In genomic region chr5:88945661-88946339, GRCm38 (mm10) we compare ENCODE assay signal across 9 mouse cellular contexts. TPM values are rescaled to one million over a fixed set of nuclear protein-coding genes. Genes with fewer than 3 reads are reported as not detected.
DNase-seq lines count a peak whose midpoint lies in the region; ATAC-seq and TF ChIP-seq lines count a peak whose summit lies in the region.
"Had no signal": no experiment of that assay in that cellular context is flagged by ENCODE, and none has a peak within 500 bp of the region (broad histone marks: within the 10 kb centered on the region; RNA-seq: fewer than 3 reads in every experiment).

No protein-coding gene starts in this region.

- H3K4me3 ChIP-seq in hindbrain, embryonic 15.5 days: no peak overlapping the region
- no peak overlapping the region for H3K4me3 ChIP-seq in hindbrain, embryonic 11.5 days (ENCODE audit: low read depth, low read length)
- H3K4me3 ChIP-seq in neural tube, embryonic 14.5 days (ENCODE audit: low read depth, low read length): no peak overlapping the region
- H3K4me3 ChIP-seq in liver, postnatal 0 days (ENCODE audit: low read depth, low read length): no peak overlapping the region
- H3K4me3 ChIP-seq: myocyte had no signal

- 58% methylated on average over 10 of the region's 10 CpGs for WGBS in hindbrain, embryonic 15.5 days
- WGBS in hindbrain, embryonic 11.5 days: 69% methylated on average over 10 of the region's 10 CpGs
- WGBS in neural tube, embryonic 14.5 days: 60% methylated on average over 10 of the region's 10 CpGs
- WGBS in liver, postnatal 0 days (ENCODE audit: insufficient replicate concordance): 85% methylated on average over 10 of the region's 10 CpGs

- H3K9me3 ChIP-seq in hindbrain, embryonic 15.5 days: no peaks in the 10 kb centered on the region
- H3K9me3 ChIP-seq in hindbrain, embryonic 11.5 days (ENCODE audit: control insufficient read depth, low read length): no peaks in the 10 kb centered on the region
- H3K9me3 ChIP-seq in neural tube, embryonic 14.5 days (ENCODE audit: control insufficient read depth, low read length): no peaks in the 10 kb centered on the region
- no peaks in the 10 kb centered on the region for H3K9me3 ChIP-seq in liver, postnatal 0 days (ENCODE audit: low read length)

- H3K9ac ChIP-seq in hindbrain, embryonic 15.5 days: no peak overlapping the region
- H3K9ac ChIP-seq in hindbrain, embryonic 11.5 days (ENCODE audit: low read depth, low read length): no peak overlapping the region
- H3K9ac ChIP-seq in neural tube, embryonic 14.5 days (replicated peaks; ENCODE audit: low read depth, low read length): no peak overlapping the region
- H3K9ac ChIP-seq in liver, postnatal 0 days (replicated peaks): no peak overlapping the region

- DNase-seq in hindbrain, embryonic 11.5 days (ENCODE audit: low spot score): no peak
- peak; percentile 40 for DNase-seq in cerebellum, adult 8-10 months
- peak; percentile 75 for DNase-seq in gastrocnemius, postnatal 25 days
- no peak for DNase-seq in liver, postnatal 0 days
- DNase-seq in urinary bladder, postnatal 10 days (ENCODE audit: low spot score): no peak
- DNase-seq: liver had no signal

- no peak for TF ChIP-seq CTCF in liver, postnatal 0 days (IDR thresholded peaks at IDR 0.05; ENCODE audit: low read depth)

- peak overlapping the region; percentile 42 for H3K27ac ChIP-seq in hindbrain, embryonic 15.5 days (replicated peaks)
- no peak overlapping the region for H3K27ac ChIP-seq in hindbrain, embryonic 11.5 days (ENCODE audit: low read depth, low read length)
- no peak overlapping the region for H3K27ac ChIP-seq in neural tube, embryonic 14.5 days (ENCODE audit: low read depth, low read length)
- no peak overlapping the region for H3K27ac ChIP-seq in liver, postnatal 0 days (ENCODE audit: low read depth)

- no peaks in the 10 kb centered on the region for H3K36me3 ChIP-seq in hindbrain, embryonic 15.5 days
- no peaks in the 10 kb centered on the region for H3K36me3 ChIP-seq in hindbrain, embryonic 11.5 days (ENCODE audit: control insufficient read depth, insufficient read depth, low read length)
- H3K36me3 ChIP-seq in neural tube, embryonic 14.5 days (ENCODE audit: control insufficient read depth, insufficient read depth, low read length): no peaks in the 10 kb centered on the region
- H3K36me3 ChIP-seq in liver, postnatal 0 days (replicated peaks; ENCODE audit: insufficient read depth, low read length): no peaks in the 10 kb centered on the region

- H3K27me3 ChIP-seq in hindbrain, embryonic 15.5 days: no peaks in the 10 kb centered on the region
- no peaks in the 10 kb centered on the region for H3K27me3 ChIP-seq in hindbrain, embryonic 11.5 days (ENCODE audit: control insufficient read depth, insufficient read depth, low read length)
- no peaks in the 10 kb centered on the region for H3K27me3 ChIP-seq in neural tube, embryonic 14.5 days (ENCODE audit: control insufficient read depth, insufficient read depth, low read length)
- no peaks in the 10 kb centered on the region for H3K27me3 ChIP-seq in liver, postnatal 0 days (ENCODE audit: insufficient read depth, low read length)

- H3K4me2 ChIP-seq in hindbrain, embryonic 15.5 days: no peak overlapping the region
- H3K4me2 ChIP-seq in hindbrain, embryonic 11.5 days (replicated peaks; ENCODE audit: low read depth, low read length): no peak overlapping the region
- H3K4me2 ChIP-seq in neural tube, embryonic 14.5 days (ENCODE audit: low read depth, low read length): no peak overlapping the region
- no peak overlapping the region for H3K4me2 ChIP-seq in liver, postnatal 0 days (ENCODE audit: low read depth, low read length)

- ATAC-seq in hindbrain, embryonic 15.5 days (ENCODE audit: low FRiP score, low read depth): peak; percentile 88
- no peak for ATAC-seq in hindbrain, embryonic 11.5 days (ENCODE audit: low FRiP score)
- ATAC-seq in neural tube, embryonic 14.5 days (ENCODE audit: low read depth): peak; percentile 79; the same call in 1 of the 2 replicates
- no peak for ATAC-seq in liver, postnatal 0 days

- no peak for TF ChIP-seq EP300 in liver, postnatal 0 days (IDR thresholded peaks at IDR 0.05; ENCODE audit: low read depth)

- H3K4me1 ChIP-seq in hindbrain, embryonic 15.5 days (replicated peaks): 0 out of 2 replicates have a peak, but pooled peaks cover 5% of the 10 kb centered on the region
- no peaks in the 10 kb centered on the region for H3K4me1 ChIP-seq in hindbrain, embryonic 11.5 days (replicated peaks; ENCODE audit: control insufficient read depth, insufficient read depth, low read length)
- no peaks in the 10 kb centered on the region for H3K4me1 ChIP-seq in neural tube, embryonic 14.5 days (ENCODE audit: control insufficient read depth, insufficient read depth, low read length)
- H3K4me1 ChIP-seq in liver, postnatal 0 days (ENCODE audit: insufficient read depth): no peaks in the 10 kb centered on the region; the same call in 1 of the 2 replicates

RNA-seq across cellular contexts. Expression of gene Slc4a4, which starts 59.2 kb away (rescaled TPM):
- polyA plus RNA-seq in hindbrain, embryonic 15.5 days (2015; fragmentation: Nextera tagmentation; extraction: Ambion mirVana): 13.4 and 14.3 TPM in 2 replicates
- polyA plus RNA-seq in hindbrain, embryonic 11.5 days (2014; fragmentation: Nextera tagmentation; extraction: Ambion mirVana): 1.6 and 2.6 TPM in 2 replicates
- total RNA-seq in gastrocnemius, postnatal 25 days (2021): 10 to 100 TPM in 1 of 2 experiments, 1 to 10 TPM in 1; 9.7 to 12.3 TPM
- 10.9 and 15.8 TPM in 2 replicates for polyA plus RNA-seq in neural tube, embryonic 14.5 days (2014; fragmentation: Nextera tagmentation; extraction: Ambion mirVana)
- 3.3 and 4.1 TPM in 2 replicates for polyA plus RNA-seq in liver, postnatal 0 days (2015; fragmentation: Nextera tagmentation; extraction: Ambion mirVana)

Comparison
In these comparisons a context has a peak if more than half of its experiments do, and no peak if none do; other contexts are left out.
1. ATAC-seq: peak in hindbrain, embryonic 15.5 days (single experiment) and neural tube, embryonic 14.5 days (single experiment); none in hindbrain, embryonic 11.5 days (single experiment) and liver, postnatal 0 days (single experiment).
2. DNase-seq: peak in cerebellum, adult 8-10 months (single experiment) and gastrocnemius, postnatal 25 days (single experiment); none in hindbrain, embryonic 11.5 days (single experiment), liver, postnatal 0 days (single experiment) and urinary bladder, postnatal 10 days (single experiment).